Mouse (Mus musculus) myocyte (in vitro differentiated cells): ENCODE measurements at regions not wholly inside any gene's neighbourhood (a gene's known extent, or its start where the extent isn't known, plus 50 kb on each side); places are given as distances from the start of the nearest gene placed in this dataset.

Experiments
- H3K27me3 ChIP-seq: one replicate; pipeline ENCODE4 v1.6.1; 2011; ENCODE audit not compliant: control insufficient read depth, insufficient read depth, insufficient read length
- H3K36me3 ChIP-seq: one replicate; pipeline ENCODE4 v1.6.1; 2011; ENCODE audit not compliant: control insufficient read depth, insufficient read depth
- H3K4me2 ChIP-seq: one replicate; pipeline ENCODE4 v1.6.1; 2011; ENCODE audit warnings: low read depth, control low read depth
- H3K4me3 ChIP-seq: one replicate; pipeline ENCODE4 v1.5.1; 2011; ENCODE audit warnings: mild to moderate bottlenecking, control low read depth, moderate library complexity
- H3K79me2 ChIP-seq: one replicate; pipeline ENCODE4 v1.6.1; 2011; ENCODE audit not compliant: control insufficient read depth, insufficient read depth
- H3ac ChIP-seq: one replicate; pipeline ENCODE4 v1.6.1; 2011; ENCODE audit not compliant: control insufficient read depth, insufficient read length
- CEBPB ChIP-seq: IDR thresholded peaks from 2 replicates; pipeline ENCODE4 v1.6.1; 2011; ENCODE audit warnings: mild to moderate bottlenecking, moderate library complexity; ENCODE audit not compliant: poor library complexity, insufficient read depth, severe bottlenecking
- E2F4 ChIP-seq: IDR thresholded peaks from one replicate; pipeline ENCODE4 v1.6.1; 2011; ENCODE audit warnings: mild to moderate bottlenecking, control low read depth, moderate library complexity; ENCODE audit not compliant: insufficient read depth
- MAX ChIP-seq: IDR thresholded peaks from one replicate; pipeline ENCODE4 v1.6.1; 2011; ENCODE audit warnings: low read depth, mild to moderate bottlenecking, control low read depth
- MYOD1 ChIP-seq, 3 experiments: IDR thresholded peaks; one replicate each; pipeline ENCODE4 v1.6.1; 2011; ENCODE audit warnings: control low read depth in 2 of 3, low read depth in 2 of 3, mild to moderate bottlenecking in 2 of 3, moderate library complexity in 1 of 3; ENCODE audit not compliant: insufficient read length in 2 of 3, control insufficient read depth in 1 of 3
- MYOG ChIP-seq, 3 experiments: IDR thresholded peaks; one replicate each; pipeline ENCODE4 v1.6.1; 2011; ENCODE audit warnings: control low read depth in 2 of 3, low read depth in 2 of 3, mild to moderate bottlenecking in 2 of 3; ENCODE audit not compliant: insufficient read length in 2 of 3, control insufficient read depth in 1 of 3, insufficient read depth in 1 of 3
- POLR2A ChIP-seq: IDR thresholded peaks from one replicate; pipeline ENCODE4 v1.6.1; 2011; ENCODE audit warnings: low read depth, mild to moderate bottlenecking, control low read depth, moderate library complexity; ENCODE audit not compliant: insufficient read length
- POLR2AphosphoS2 ChIP-seq: IDR thresholded peaks from one replicate; pipeline ENCODE4 v1.6.1; 2011; ENCODE audit warnings: low read depth, control low read depth; ENCODE audit not compliant: insufficient read length
- REST ChIP-seq: IDR thresholded peaks from one replicate; pipeline ENCODE4 v1.6.1; 2011; ENCODE audit warnings: mild to moderate bottlenecking, control low read depth, moderate library complexity; ENCODE audit not compliant: insufficient read depth, insufficient read length
- SRF ChIP-seq: IDR thresholded peaks from one replicate; pipeline ENCODE4 v1.6.1; 2011; ENCODE audit warnings: low read depth; ENCODE audit not compliant: control insufficient read depth, insufficient read length
- TCF12 ChIP-seq: IDR thresholded peaks from one replicate; pipeline ENCODE4 v1.6.1; 2011; ENCODE audit warnings: mild to moderate bottlenecking, control low read depth; ENCODE audit not compliant: poor library complexity, insufficient read depth, severe bottlenecking
- TCF3 ChIP-seq: IDR thresholded peaks from one replicate; pipeline ENCODE4 v1.6.1; 2011; ENCODE audit warnings: low read depth, control low read depth; ENCODE audit not compliant: insufficient read length
- USF1 ChIP-seq: IDR thresholded peaks from one replicate; pipeline ENCODE4 v1.6.1; 2011; ENCODE audit warnings: low read depth, mild to moderate bottlenecking, control low read depth, moderate library complexity

DNA sequence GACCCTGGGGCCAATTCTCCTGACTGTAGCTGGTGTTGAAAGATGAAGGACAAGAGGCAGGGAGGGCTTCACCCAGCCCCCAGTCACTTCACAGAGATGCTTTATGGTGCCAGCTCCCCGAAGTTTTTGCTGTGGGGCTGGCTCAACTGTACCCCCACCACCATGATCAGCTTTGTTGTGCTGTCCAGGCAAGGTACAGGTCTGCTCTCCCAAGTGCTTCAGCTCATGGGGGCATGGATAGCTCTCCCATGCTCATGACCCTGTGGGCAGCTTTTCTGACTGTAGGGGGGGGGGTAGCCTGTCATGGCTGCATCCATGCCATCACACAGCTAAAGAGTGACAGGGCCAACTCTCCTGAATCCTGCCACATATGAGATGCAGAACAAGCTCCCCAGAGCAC is 1072.9 kb upstream of the Cited2 start:
- H3ac ChIP-seq, result no peak overlapping the region
- no peak overlapping the region for H3K4me2 ChIP-seq
- H3K79me2 ChIP-seq, result no peaks in the 10 kb centered on the region
- H3K27me3 ChIP-seq, result no peaks in the 10 kb centered on the region
- H3K36me3 ChIP-seq, result no peaks in the 10 kb centered on the region
- no peak for TF ChIP-seq TCF3
- TF ChIP-seq SRF, result no peak
- TF ChIP-seq USF1, result no peak
- no peak for TF ChIP-seq MAX
- no peak for TF ChIP-seq POLR2AphosphoS2
- no peak for TF ChIP-seq MYOD1 (IDR thresholded peaks at IDR 0.05; ENCODE audit: control insufficient read depth in 1 of 3, insufficient read length in 2 of 3, low read depth in 2 of 3)
- no peak for TF ChIP-seq E2F4
- TF ChIP-seq REST, result no peak
- TF ChIP-seq MYOG (IDR thresholded peaks at IDR 0.05; ENCODE audit: control insufficient read depth in 1 of 3, insufficient read depth in 1 of 3, insufficient read length in 2 of 3, low read depth in 2 of 3), result no peak
- TF ChIP-seq TCF12, result no peak
- no peak for TF ChIP-seq POLR2A
- no peak for TF ChIP-seq CEBPB
- H3K4me3 ChIP-seq, result no peak overlapping the region

- H3K27me3 ChIP-seq, result no peaks in the 10 kb centered on the region
- H3K4me2 ChIP-seq, result no peak overlapping the region
- no peak overlapping the region for H3ac ChIP-seq
- no peaks in the 10 kb centered on the region for H3K79me2 ChIP-seq
- H3K36me3 ChIP-seq, result no peaks in the 10 kb centered on the region
- TF ChIP-seq TCF3, result no peak
- H3K4me3 ChIP-seq, result no peak overlapping the region
Measured at GRCm38 (mm10) chr10:16652450-16652849, 1070.6 kb upstream of the Cited2 start.

GRCm38 (mm10) chr10:16664483-16664882 is 1058.5 kb upstream of the Cited2 start:
- H3K79me2 ChIP-seq, result no peaks in the 10 kb centered on the region
- no peak overlapping the region for H3K4me2 ChIP-seq
- no peaks in the 10 kb centered on the region for H3K27me3 ChIP-seq
- H3K36me3 ChIP-seq, result no peaks in the 10 kb centered on the region
- H3K4me3 ChIP-seq, result no peak overlapping the region
- TF ChIP-seq USF1, result no peak
- TF ChIP-seq POLR2A, result no peak
- no peak for TF ChIP-seq E2F4
- no peak for TF ChIP-seq SRF
- no peak for TF ChIP-seq TCF3
- TF ChIP-seq REST, result no peak
- TF ChIP-seq POLR2AphosphoS2, result no peak
- TF ChIP-seq MYOG (IDR thresholded peaks at IDR 0.05; ENCODE audit: control insufficient read depth in 1 of 3, insufficient read depth in 1 of 3, insufficient read length in 2 of 3, low read depth in 2 of 3), result no peak
- TF ChIP-seq TCF12, result no peak
- TF ChIP-seq MAX, result no peak
- TF ChIP-seq CEBPB, result no peak
- no peak for TF ChIP-seq MYOD1 (IDR thresholded peaks at IDR 0.05; ENCODE audit: control insufficient read depth in 1 of 3, insufficient read length in 2 of 3, low read depth in 2 of 3)
- no peak overlapping the region for H3ac ChIP-seq

GRCm38 (mm10) chr10:16670286-16670685 is 1052.7 kb upstream of the Cited2 start:
- no peaks in the 10 kb centered on the region for H3K79me2 ChIP-seq
- TF ChIP-seq MAX (no peak), POLR2A (no peak), SRF (no peak), USF1 (no peak), REST (no peak), TCF3 (no peak), MYOD1 (IDR thresholded peaks at IDR 0.05; ENCODE audit: control insufficient read depth in 1 of 3, insufficient read length in 2 of 3, low read depth in 2 of 3) (no peak), POLR2AphosphoS2 (no peak), MYOG (IDR thresholded peaks at IDR 0.05; ENCODE audit: control insufficient read depth in 1 of 3, insufficient read depth in 1 of 3, insufficient read length in 2 of 3, low read depth in 2 of 3) (no peak), TCF12 (no peak), E2F4 (no peak), CEBPB (no peak)
- no peaks in the 10 kb centered on the region for H3K36me3 ChIP-seq
- no peak overlapping the region for H3ac ChIP-seq
- H3K4me2 ChIP-seq, result no peak overlapping the region
- no peaks in the 10 kb centered on the region for H3K27me3 ChIP-seq
- H3K4me3 ChIP-seq, result no peak overlapping the region

DNA sequence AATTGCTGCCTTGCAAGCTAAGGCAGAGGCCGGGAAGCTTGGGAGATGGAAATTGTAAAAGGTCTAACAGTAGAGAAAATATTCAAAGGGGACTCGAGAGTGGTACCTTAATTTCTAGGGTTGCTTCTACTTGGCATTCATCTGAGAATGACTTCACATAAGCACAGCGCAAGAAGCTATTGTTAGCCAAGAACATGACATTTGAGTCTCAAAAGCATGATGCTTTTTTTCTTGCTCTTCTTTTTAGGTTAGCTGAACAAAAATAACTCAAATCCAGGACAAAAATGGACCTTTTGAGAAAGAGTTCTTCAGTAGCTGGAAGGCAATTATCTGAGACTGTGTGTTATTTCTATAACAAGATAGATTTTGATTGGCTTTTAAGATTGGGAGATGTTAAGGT is 1042.0 kb upstream of the Cited2 start:
- Histone ChIP-seq H3K79me2 (no peaks in the 10 kb centered on the region), H3K36me3 (no peaks in the 10 kb centered on the region), H3K4me3 (no peak overlapping the region), H3K27me3 (no peaks in the 10 kb centered on the region), H3K4me2 (no peak overlapping the region), H3ac (no peak overlapping the region)
- TF ChIP-seq REST, result no peak
- TF ChIP-seq POLR2AphosphoS2, result no peak
- no peak for TF ChIP-seq POLR2A
- no peak for TF ChIP-seq TCF12
- TF ChIP-seq CEBPB, result no peak
- TF ChIP-seq USF1, result no peak

- Histone ChIP-seq H3K27me3 (no peaks in the 10 kb centered on the region), H3ac (no peak overlapping the region), H3K4me2 (no peak overlapping the region), H3K79me2 (no peaks in the 10 kb centered on the region), H3K4me3 (no peak overlapping the region), H3K36me3 (no peaks in the 10 kb centered on the region)
- TF ChIP-seq USF1 (no peak), CEBPB (no peak), POLR2A (no peak), TCF3 (no peak), MYOD1 (IDR thresholded peaks at IDR 0.05; ENCODE audit: control insufficient read depth in 1 of 3, insufficient read length in 2 of 3, low read depth in 2 of 3) (no peak), E2F4 (no peak), POLR2AphosphoS2 (no peak), TCF12 (no peak), SRF (no peak), MAX (no peak), MYOG (IDR thresholded peaks at IDR 0.05; ENCODE audit: control insufficient read depth in 1 of 3, insufficient read depth in 1 of 3, insufficient read length in 2 of 3, low read depth in 2 of 3) (no peak), REST (no peak)
Measured at GRCm38 (mm10) chr10:16685352-16685751, 1037.7 kb upstream of the Cited2 start.
